9 mouse cellular contexts compared by ENCODE assay signal in genomic region chr10:122895121-122895770, GRCm38 (mm10).
DNase-seq lines count a peak whose midpoint lies in the region; ATAC-seq and TF ChIP-seq lines count a peak whose summit lies in the region.
"Had no signal": no experiment of that assay in that cellular context is flagged by ENCODE, and none has a peak within 500 bp of the region (broad histone marks: within the 10 kb centered on the region; RNA-seq: fewer than 3 reads in every experiment).

No protein-coding gene starts in this region.

- 76% methylated on average over 12 of the region's 12 CpGs for WGBS in forebrain, embryonic 14.5 days
- 60% methylated on average over 12 of the region's 12 CpGs for WGBS in hindbrain, embryonic 15.5 days
- WGBS in lung, embryonic 14.5 days: 83% methylated on average over 12 of the region's 12 CpGs

- peaks cover 3% of the 10 kb centered on the region; the same call in 1 of the 2 replicates for H3K4me1 ChIP-seq in testis, adult 2 months (ENCODE audit: control insufficient read depth, insufficient read depth, low read length)
- H3K4me1 ChIP-seq in forebrain, embryonic 14.5 days (ENCODE audit: control insufficient read depth, insufficient read depth, low read length): peaks cover under 1% of the 10 kb centered on the region; the same call in 1 of the 2 replicates
- H3K4me1 ChIP-seq in hindbrain, embryonic 15.5 days (replicated peaks): peaks cover 28% of the 10 kb centered on the region
- H3K4me1 ChIP-seq in lung, embryonic 14.5 days (ENCODE audit: insufficient read depth): peaks cover 17% of the 10 kb centered on the region

- no peak overlapping the region for H3K4me2 ChIP-seq in forebrain, embryonic 14.5 days (ENCODE audit: low read length)
- no peak overlapping the region for H3K4me2 ChIP-seq in hindbrain, embryonic 15.5 days
- H3K4me2 ChIP-seq in lung, embryonic 14.5 days: no peak overlapping the region

- peak; percentile 30; the same call in 1 of the 2 replicates for TF ChIP-seq CTCF in testis, adult 2 months (IDR thresholded peaks at IDR 0.05; ENCODE audit: control insufficient read depth, insufficient read depth, insufficient replicate concordance, low read depth, low read length)
- TF ChIP-seq CTCF in lung, embryonic 14.5 days (IDR thresholded peaks at IDR 0.05; ENCODE audit: low read depth): peak; percentile 68

- no peaks in the 10 kb centered on the region for H3K27me3 ChIP-seq in testis, adult 2 months (ENCODE audit: control insufficient read depth, insufficient read depth, low read length)
- no peaks in the 10 kb centered on the region for H3K27me3 ChIP-seq in forebrain, embryonic 14.5 days (replicated peaks; ENCODE audit: control insufficient read depth, insufficient read depth, low read length)
- no peaks in the 10 kb centered on the region for H3K27me3 ChIP-seq in hindbrain, embryonic 15.5 days
- no peaks in the 10 kb centered on the region for H3K27me3 ChIP-seq in lung, embryonic 14.5 days (ENCODE audit: insufficient read depth, low read length)

- ATAC-seq in cerebellum, adult (ENCODE audit: insufficient number of reproducible peaks, low FRiP score, low TSS enrichment): peak; percentile 49
- ATAC-seq in forebrain, embryonic 14.5 days: peak; percentile 47; the same call in 1 of the 2 replicates
- ATAC-seq in hindbrain, embryonic 15.5 days (ENCODE audit: low FRiP score, low read depth): peak; percentile 19; the same call in 1 of the 2 replicates
- ATAC-seq in lung, embryonic 14.5 days (ENCODE audit: insufficient read depth): peak; percentile 4; the same call in 1 of the 2 replicates

- no peak for DNase-seq in testis, postnatal 14 days (ENCODE audit: low spot score)
- DNase-seq in forebrain, embryonic 14.5 days (ENCODE audit: low spot score): peak; percentile 46
- DNase-seq in lung, embryonic 14.5 days: peak; percentile 69
- peak; percentile 77 for DNase-seq in retina, postnatal 1 day
- DNase-seq in right cerebral cortex, adult 18-20 months: no peak

- H3K27ac ChIP-seq in testis, adult 2 months (ENCODE audit: control insufficient read depth, insufficient read depth, low read depth, low read length): peak overlapping the region; percentile 7; the same call in 1 of the 2 replicates
- H3K27ac ChIP-seq in forebrain, embryonic 14.5 days (ENCODE audit: low read depth, low read length): peak overlapping the region; percentile 52; the same call in 1 of the 2 replicates
- peak overlapping the region; percentile 46 for H3K27ac ChIP-seq in hindbrain, embryonic 15.5 days (replicated peaks)
- peak overlapping the region; percentile 60 for H3K27ac ChIP-seq in lung, embryonic 14.5 days (ENCODE audit: low read depth)

- H3K9ac ChIP-seq in forebrain, embryonic 14.5 days (ENCODE audit: low read length): no peak overlapping the region
- no peak overlapping the region for H3K9ac ChIP-seq in hindbrain, embryonic 15.5 days
- no peak overlapping the region for H3K9ac ChIP-seq in lung, embryonic 14.5 days

- no peak overlapping the region for H3K4me3 ChIP-seq in testis, adult 2 months (ENCODE audit: control insufficient read depth, low read depth, low read length)
- H3K4me3 ChIP-seq in forebrain, embryonic 14.5 days (ENCODE audit: low read depth, low read length): no peak overlapping the region
- no peak overlapping the region for H3K4me3 ChIP-seq in hindbrain, embryonic 15.5 days
- no peak overlapping the region for H3K4me3 ChIP-seq in lung, embryonic 14.5 days (ENCODE audit: low read depth, low read length)
- H3K4me3 ChIP-seq: erythroblast, embryonic 14.5 days had no signal

- TF ChIP-seq POLR2A in testis, adult 2 months (IDR thresholded peaks at IDR 0.05; ENCODE audit: control insufficient read depth, low read depth, low read length): no peak

- no peaks in the 10 kb centered on the region for H3K36me3 ChIP-seq in testis, adult 2 months (ENCODE audit: control insufficient read depth, insufficient read depth, low read length)
- no peaks in the 10 kb centered on the region for H3K36me3 ChIP-seq in forebrain, embryonic 14.5 days (ENCODE audit: control insufficient read depth, insufficient read depth, low read length)
- no peaks in the 10 kb centered on the region for H3K36me3 ChIP-seq in hindbrain, embryonic 15.5 days
- no peaks in the 10 kb centered on the region for H3K36me3 ChIP-seq in lung, embryonic 14.5 days (ENCODE audit: insufficient read depth)

- H3K9me3 ChIP-seq in forebrain, embryonic 14.5 days (replicated peaks; ENCODE audit: control insufficient read depth, low read length): no peaks in the 10 kb centered on the region
- no peaks in the 10 kb centered on the region for H3K9me3 ChIP-seq in hindbrain, embryonic 15.5 days
- H3K9me3 ChIP-seq in lung, embryonic 14.5 days (ENCODE audit: low read depth, low read length): no peaks in the 10 kb centered on the region

Comparison
In these comparisons a context has a peak if more than half of its experiments do, and no peak if none do; other contexts are left out.
1. H3K27ac ChIP-seq: peak in every context shown above with its lines; median percentile 60 in lung, embryonic 14.5 days; 52 in forebrain, embryonic 14.5 days; 46 in hindbrain, embryonic 15.5 days; 7 in testis, adult 2 months.
2. DNase-seq: peak in forebrain, embryonic 14.5 days (single experiment), lung, embryonic 14.5 days (single experiment) and retina, postnatal 1 day (single experiment); none in testis, postnatal 14 days (single experiment) and right cerebral cortex, adult 18-20 months (single experiment).
3. Peak in every context shown above with its lines, with median percentiles within 50 percentile points of each other: ATAC-seq.